Mouse (Mus musculus): ENCODE data around the gene Exosc2. TPM values are rescaled to one million over a fixed set of nuclear protein-coding genes. Genes with fewer than 3 reads are reported as not detected.
A peak's percentile ranks its signal among the peaks of the same experiment; 100 is the strongest.

Exosc2 gene
- total RNA-seq (2021) = 10 to 100 TPM in 1 of 2 experiments, 1 to 10 TPM in 1; 9.4 to 10.7 TPM

- intact Hi-C loops (cut with DNase I) = no loop called here
- DNase-seq = peak; percentile 86 to 88
These were observed at the start of gene Exosc2 for GRCm38 (mm10) chr2:31670551-31671035. TSS of gene Exosc2 (plus strand) at chr2:31670715.

DNA sequence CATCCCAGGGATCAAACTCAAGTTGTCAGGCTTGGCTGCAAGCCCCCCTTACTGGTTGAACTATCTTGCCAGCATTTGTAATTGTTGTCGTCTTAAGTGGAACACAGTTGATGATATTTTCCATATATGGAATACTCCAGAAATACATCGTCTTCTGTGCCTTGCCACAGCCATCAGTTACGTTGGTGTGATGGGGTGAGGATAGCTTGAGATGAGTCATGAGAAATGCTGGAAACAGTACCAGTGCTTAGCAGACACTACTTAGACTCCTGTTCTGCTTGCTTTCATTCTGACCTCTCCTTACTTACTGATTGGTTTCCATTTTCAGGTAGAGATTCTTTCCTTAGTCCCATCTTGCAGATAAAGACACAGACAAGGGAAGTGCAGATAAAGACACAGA, 37.0 kb upstream of the Exosc2 start:
- DNase-seq = no peak
- intact Hi-C loops (cut with DNase I) = no loop called here

- intact Hi-C loops (cut with DNase I) = no loop called here
- DNase-seq = no peak
These were observed 35.0 kb upstream of the Exosc2 start for GRCm38 (mm10) chr2:31635281-31636137.

DNA sequence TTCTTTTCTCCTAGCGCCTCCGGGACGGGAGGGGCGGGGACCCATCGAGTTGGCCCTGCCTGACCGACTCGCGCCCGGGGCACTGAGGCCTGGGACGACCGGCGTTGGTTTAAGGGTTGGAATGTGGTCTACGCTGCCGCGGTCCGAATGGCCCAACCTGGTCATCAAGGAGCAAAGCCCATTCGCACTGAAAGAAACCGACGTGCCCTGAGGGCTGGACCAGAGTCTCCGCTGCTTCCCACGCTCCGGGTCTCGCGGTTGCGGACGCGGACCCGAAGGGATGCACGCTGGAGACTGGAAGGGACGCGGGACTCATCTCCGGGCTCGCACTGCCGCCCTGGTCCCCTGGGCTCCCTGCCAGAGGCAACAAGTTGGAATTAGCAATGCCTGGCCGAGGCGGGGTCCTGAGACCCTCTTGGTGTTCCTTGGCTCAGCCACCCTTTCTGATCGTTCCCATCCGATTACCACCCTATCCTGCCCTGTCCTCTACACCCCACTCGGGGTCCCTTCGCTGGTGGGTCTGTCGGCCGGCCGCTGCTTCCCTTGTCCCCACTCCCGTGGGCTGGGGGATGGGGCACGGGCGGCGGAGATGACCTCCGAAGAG, 34.3 kb upstream of the Exosc2 start:
- no peak for DNase-seq
- intact Hi-C loops (cut with DNase I) = no loop called here

DNA sequence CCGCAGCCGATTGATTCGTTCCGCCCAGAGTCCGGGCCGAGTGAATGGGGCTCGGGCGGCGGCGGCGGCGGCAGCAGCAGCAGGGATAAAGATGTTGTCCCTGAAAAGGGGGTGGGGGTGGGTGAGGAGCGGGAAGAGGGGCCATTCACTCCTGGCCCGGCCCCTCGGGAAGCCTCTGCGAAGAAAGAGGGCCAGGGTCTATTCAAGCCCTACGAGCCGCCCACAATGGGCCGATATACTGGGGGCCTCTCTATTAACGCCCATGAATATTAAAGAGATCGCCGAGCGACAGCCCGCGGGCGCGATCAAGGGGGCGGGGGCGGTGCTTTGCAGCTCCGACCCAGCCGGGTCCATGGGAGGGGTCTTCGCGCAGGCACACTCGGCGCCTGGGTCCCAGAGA, 33.8 kb upstream of the Exosc2 start:
- intact Hi-C loops (cut with DNase I) = no loop called here
- no peak for DNase-seq

DNA sequence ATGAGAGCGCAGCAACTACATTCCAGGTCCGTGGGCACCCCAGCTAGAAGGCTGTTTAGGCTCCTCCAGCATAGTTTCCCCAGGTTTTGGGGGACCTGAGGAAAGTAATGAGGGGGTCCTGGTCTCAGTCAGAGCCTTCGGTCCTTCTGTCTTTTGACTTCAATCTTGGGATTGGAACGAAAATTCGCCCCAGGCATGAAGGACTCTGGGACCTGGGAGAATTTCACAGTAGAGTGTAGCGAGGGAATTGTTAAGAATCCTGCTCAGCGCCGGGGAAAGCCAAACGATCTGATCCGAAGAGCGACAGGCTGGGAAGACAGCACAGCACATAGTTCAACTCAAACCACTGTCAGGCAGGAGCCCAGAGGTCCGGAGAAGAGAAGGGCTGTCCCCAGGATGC, 33.2 kb upstream of the Exosc2 start:
- no peak for DNase-seq
- intact Hi-C loops (cut with DNase I) = no loop called here

- peak in 1 of 2 experiments; percentile 41 for DNase-seq
- intact Hi-C loops (cut with DNase I) = no loop called here
These were observed 32.7 kb upstream of the Exosc2 start for GRCm38 (mm10) chr2:31637807-31638206.

- DNase-seq = no peak
- intact Hi-C loops (cut with DNase I) = no loop called here
These were observed 31.7 kb upstream of the Exosc2 start for GRCm38 (mm10) chr2:31638581-31639465.

DNA sequence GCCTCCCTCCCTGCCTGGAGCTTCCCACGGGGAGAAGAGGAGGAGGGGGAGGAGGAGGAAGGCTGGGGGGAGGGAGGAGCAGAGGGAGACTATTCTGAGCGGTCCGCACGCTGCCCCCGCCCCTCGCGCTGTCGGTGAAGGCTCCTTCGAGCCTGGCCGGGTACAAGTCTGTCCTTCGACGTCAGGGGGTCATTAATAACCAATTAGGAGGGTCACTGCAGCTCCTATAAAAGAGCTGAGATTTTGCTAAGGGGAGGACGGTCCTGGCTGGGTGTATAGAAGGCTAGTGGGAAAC, 31.1 kb upstream of the Exosc2 start:
- intact Hi-C loops (cut with DNase I) = no loop called here
- DNase-seq = no peak

- no peak for DNase-seq
These were observed 30.5 kb upstream of the Exosc2 start, which contains the start of gene Prdm12 for GRCm38 (mm10) chr2:31639901-31640608. TSS of gene Prdm12 (plus strand) at chr2:31640037.

DNA sequence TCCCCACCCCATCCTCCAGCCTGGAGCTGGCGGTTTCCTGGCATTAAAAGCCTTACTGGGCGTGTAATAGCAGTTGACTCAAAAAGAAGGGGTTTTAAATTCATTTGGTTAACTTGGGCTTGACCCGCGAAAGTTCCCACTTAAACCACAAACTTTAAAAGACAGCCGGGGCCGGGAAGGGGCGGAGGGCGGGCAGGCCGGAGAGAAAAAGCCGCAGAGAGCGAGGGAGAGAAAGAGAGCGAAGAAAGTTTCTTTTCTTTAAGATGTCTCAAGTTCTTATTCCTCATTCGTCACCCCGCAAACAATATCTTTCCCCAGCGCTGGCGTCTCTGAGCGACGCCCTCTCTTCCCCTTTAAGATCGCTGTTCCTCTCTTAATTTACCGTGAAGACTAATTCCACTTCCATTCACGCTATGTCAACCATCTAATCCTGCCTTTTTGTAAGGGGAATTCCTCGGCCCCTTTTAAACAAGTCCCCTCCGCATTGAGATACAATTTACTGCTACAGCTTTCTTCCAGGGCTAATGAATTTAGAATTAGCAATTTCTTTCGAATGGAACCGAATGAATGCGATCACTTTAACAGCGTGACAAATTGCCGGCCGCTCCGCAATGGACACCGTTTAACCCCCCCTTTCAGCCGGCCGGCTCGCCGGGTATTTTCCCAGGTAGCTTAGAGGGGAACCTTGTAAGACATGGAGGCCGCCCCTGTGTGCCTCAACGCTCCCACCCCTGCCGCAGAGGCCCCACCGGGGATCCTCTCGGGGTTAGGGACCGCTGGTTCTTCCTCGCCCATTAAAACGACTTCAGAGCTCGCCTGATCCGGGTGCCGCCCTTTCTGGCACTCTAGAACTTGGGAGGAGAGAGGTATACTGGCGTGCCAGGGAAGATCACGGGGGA, 29.7 kb upstream of the Exosc2 start:
- no peak for DNase-seq
- intact Hi-C loops (cut with DNase I) = no loop called here

More at GRCm38 (mm10) chr2:31639901-31640608, 30.5 kb upstream of the Exosc2 start, which contains the start of gene Prdm12:
- intact Hi-C loops (cut with DNase I) = no loop called here

GRCm38 (mm10) chr2:31641508-31641830, 29.0 kb upstream of the Exosc2 start:
- intact Hi-C loops (cut with DNase I) = no loop called here
- DNase-seq = no peak

DNA sequence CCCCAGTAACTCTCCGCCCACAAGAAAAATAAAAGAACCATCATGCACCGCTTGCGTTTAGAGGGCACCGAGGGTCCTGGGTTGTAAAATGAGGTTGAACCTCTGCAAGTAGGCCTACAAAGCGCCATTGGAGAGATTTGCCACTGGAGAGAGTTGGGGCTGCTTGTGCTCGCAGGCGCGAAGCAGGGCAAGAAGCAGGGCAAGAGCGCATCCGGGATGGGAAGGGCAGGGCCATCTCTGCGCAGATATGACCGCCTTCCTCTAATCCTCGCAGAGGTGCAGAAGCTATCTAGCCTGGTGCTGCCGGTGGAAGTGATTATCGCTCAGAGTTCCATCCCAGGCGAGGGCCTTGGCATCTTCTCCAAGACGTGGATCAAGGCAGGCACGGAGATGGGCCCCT, 28.6 kb upstream of the Exosc2 start:
- DNase-seq = no peak
- intact Hi-C loops (cut with DNase I) = no loop called here

DNA sequence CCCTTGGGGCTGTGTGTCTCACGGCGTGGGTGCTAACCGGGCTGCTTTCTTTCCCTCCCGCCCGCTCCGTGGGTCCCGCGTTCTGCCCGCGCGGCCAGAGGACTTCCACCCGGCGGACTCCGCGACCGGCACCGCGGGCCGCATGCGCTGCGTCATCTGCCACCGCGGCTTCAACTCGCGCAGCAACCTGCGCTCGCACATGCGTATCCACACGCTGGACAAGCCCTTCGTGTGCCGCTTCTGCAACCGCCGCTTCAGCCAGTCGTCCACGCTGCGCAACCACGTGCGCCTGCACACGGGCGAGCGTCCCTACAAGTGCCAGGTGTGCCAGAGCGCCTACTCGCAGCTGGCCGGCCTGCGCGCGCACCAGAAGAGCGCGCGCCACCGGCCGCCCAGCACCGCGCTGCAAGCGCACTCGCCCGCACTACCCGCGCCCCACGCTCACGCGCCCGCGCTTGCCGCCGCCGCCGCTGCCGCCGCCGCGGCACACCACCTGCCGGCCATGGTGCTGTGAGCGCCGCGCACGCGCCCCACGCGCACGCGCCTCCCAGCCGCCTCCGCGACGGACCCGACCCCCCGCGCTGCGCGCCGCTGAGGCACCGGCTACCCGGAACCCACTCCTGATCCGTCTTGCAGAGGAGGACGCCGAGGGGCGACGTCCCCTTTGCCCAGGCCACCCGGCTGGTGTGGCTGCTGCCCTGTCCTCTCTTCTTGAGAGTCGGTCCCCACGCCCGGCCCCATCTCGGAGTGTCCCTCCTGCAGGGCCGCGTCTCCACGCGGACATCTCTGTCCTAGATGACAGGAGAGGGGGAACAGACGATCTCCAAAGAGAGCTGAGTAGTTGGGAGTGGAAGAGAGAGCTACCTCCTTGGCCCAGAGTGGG, 16.3 kb upstream of the Exosc2 start:
- intact Hi-C loops (cut with DNase I) = no loop called here
- no peak for DNase-seq

DNA sequence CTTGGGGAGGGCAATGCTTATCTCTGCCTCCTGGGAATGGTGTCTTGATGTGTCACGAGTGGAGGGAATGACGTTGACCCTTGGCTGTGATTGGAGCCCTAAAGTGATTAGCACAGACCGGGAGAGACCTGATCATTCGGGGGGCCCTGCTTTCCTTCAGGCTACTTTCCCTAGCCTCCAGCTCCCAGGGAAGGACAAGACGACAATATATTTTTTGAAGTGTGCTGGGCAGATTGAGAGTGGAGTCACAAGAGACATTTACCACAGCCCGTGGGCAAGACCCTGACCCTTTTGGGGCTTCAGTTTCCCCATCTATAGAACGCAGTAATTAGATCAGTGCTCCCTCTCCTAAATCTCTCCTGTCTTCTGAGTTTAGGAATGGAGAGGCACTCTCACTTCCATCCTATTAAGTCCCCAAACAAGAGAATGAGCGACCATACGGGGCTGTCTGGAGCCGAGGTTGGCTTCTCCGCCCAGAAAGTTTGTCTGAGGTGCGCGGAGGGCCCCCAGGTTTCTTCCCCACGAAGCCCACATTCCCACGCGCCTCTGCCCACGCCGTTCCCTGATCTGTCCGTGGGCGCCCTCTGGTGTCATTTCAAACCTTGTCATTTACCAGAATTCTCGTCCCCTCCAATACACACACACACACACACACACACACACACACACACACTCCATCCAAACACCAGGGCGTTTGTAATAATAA, 15.5 kb upstream of the Exosc2 start:
- peak; percentile 49 to 61 for DNase-seq
- intact Hi-C loops (cut with DNase I) = loop anchor here (1.0 kb wide), 1 partner anchor 172 kb away; no protein-coding TSS in a partner anchor

DNA sequence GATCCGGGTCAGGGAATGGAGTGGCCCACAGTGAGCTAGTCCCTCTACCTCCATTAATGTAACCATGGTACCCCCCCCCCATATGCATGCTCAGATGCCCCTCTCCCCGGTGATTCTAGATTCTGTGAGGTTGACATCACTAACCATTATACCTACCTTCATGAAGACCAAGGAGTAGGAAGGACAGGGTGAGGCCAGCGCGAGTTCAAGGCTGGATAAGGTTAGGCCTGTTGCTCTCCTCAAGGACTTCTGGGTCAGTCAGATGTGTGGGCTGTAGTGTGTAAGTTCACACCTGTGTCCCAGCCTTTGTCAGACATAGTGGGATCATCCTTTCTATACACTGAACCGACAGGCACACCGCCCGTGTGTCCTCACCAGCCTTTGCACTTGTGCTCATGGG, 14.1 kb upstream of the Exosc2 start:
- intact Hi-C loops (cut with DNase I) = no loop called here
- DNase-seq = no peak

DNA sequence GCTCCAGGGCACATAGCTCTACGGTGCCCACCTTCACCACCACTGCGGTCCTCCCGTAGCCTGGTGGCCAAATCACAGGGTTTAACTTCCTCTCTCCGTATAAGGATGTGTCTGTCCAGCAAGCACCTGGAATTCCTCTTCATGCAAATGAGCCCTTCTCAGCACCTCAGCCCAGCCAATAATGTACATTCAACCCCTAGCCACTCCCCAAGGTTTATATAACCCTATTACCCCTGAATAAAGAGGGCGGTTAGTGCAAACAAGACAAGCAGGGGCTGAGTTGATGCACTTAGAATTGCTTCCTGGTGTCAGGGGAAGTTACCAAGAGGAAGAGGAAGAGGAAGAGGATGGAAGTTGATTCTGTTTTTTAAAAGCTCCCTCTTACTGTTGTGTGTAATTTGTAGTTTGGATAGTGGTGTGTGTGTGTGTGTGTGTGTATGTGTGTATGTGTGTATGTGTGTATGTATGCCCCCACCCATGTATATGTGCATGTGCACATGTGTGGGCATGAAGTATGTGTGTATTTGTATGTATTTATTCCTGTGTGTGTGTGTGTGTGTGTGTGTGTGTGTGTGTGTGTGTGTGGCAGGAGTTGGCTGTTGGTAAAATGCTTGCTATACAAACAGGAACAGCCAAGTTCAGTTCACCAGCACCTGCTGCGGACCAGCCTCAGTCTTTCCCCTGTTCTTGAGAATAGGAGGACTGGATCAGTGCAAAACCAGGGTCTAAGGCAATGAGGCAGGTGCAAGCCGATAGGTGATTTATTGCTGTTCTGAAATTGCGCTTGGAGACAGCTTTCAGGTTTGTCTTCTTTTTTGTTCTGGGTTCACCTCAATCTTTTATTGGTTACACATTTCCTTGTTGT, 7.3 kb upstream of the Exosc2 start:
- no peak for DNase-seq
- intact Hi-C loops (cut with DNase I) = no loop called here

Data from heart, postnatal 36 days (tissue).